Mouse (Mus musculus): ENCODE data around the gene Jsrp1. TPM values are rescaled to one million over a fixed set of nuclear protein-coding genes. Genes with fewer than 3 reads are reported as not detected.

Gene Jsrp1
- polyA plus RNA-seq, 1 experiment, result 343 TPM

DNA sequence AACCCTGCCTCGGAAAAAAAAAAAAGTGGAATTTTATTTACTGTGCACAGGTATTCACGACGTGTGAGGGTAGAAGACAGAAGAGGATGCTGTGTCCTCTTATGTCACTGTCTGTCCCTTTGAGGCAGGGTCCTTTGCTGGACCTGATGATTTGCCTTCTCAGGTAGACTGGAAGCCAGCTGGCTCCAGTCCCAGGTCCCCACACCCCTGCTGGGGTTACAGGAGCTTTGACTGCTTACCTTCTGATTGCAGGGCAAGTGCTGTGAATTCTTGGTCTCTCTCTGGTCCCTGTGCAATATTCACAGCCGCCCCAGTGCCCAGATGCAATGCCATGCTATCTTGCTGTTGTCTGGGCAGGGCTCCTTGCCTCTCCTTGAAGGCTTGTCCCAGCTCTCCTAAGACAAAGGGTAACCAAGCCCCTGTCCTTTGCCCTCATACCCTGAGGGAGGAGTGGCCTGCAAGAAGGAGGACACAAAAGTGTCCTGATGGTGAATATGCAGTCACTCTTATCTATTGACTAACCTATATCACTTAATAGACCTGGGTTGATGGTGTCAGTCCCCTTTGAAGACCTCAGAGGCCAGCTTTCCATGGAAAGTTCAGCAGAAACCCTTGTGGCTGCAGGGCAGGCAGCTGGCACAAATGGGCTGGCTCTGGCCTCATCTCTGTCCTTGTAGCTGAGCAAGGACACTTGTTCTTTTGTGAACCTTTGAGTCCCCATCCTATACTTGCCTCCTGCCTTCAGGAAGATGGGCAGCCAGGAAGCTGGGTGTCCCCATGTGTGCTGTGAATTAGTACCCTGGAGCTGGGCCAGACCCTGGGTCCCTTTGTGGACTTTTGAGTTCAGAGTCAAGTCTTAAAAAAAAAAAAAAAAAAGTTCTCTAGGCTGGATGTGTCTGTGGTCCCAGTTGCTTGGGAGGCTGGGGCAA, 52.4 kb downstream of the Jsrp1 start:
- no peak overlapping the region for H3K4me2 ChIP-seq (ENCODE audit: low read depth)
- TF ChIP-seq E2F4 (IDR thresholded peaks at IDR 0.05; ENCODE audit: insufficient read depth) (no peak), POLR2A (IDR thresholded peaks at IDR 0.05; ENCODE audit: insufficient read length, low read depth) (no peak), MYOD1 (IDR thresholded peaks at IDR 0.05; ENCODE audit: control insufficient read depth in 1 of 3, insufficient read length in 2 of 3, low read depth in 2 of 3) (no peak), CEBPB (IDR thresholded peaks at IDR 0.05; ENCODE audit: insufficient read depth, poor library complexity, severe bottlenecking) (no peak), REST (IDR thresholded peaks at IDR 0.05; ENCODE audit: insufficient read depth, insufficient read length) (no peak), MAX (IDR thresholded peaks at IDR 0.05; ENCODE audit: low read depth) (no peak), USF1 (IDR thresholded peaks at IDR 0.05; ENCODE audit: low read depth) (no peak), SRF (IDR thresholded peaks at IDR 0.05; ENCODE audit: control insufficient read depth, insufficient read length, low read depth) (no peak), MYOG (IDR thresholded peaks at IDR 0.05; ENCODE audit: control insufficient read depth in 1 of 3, insufficient read depth in 1 of 3, insufficient read length in 2 of 3, low read depth in 2 of 3) (peak in 1 of 3 experiments; percentile 33)
- H3K36me3 ChIP-seq (ENCODE audit: control insufficient read depth, insufficient read depth), result no peaks in the 10 kb centered on the region
- no peak overlapping the region for H3ac ChIP-seq (ENCODE audit: control insufficient read depth, insufficient read length)
- no peak overlapping the region for H3K4me3 ChIP-seq
- H3K27me3 ChIP-seq (ENCODE audit: control insufficient read depth, insufficient read depth, insufficient read length), result no peaks in the 10 kb centered on the region
- peaks cover 95% of the 10 kb centered on the region for H3K79me2 ChIP-seq (ENCODE audit: control insufficient read depth, insufficient read depth)

DNA sequence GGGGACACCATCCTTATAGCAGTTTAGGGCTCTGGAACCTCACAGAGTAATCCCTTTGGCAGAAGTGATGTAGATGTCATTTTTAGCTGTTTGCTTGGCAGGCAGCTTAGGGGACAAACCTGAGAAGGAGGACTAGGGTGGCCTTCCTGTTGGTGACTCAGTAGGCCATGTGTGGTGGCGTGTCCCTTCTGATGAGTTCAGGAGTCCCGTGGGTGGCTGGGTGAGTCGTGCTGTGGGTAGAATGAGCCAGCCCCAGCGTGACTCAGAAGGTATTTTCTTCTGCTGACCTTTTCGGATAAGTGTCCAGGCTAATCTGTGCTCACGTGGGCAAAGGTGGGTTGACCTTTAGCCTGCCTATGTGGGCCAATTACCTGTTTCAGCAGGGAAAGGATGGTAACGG, 54.6 kb downstream of the Jsrp1 start:
- TF ChIP-seq MYOG (IDR thresholded peaks at IDR 0.05; ENCODE audit: control insufficient read depth in 1 of 3, insufficient read depth in 1 of 3, insufficient read length in 2 of 3, low read depth in 2 of 3) (no peak), MYOD1 (IDR thresholded peaks at IDR 0.05; ENCODE audit: control insufficient read depth in 1 of 3, insufficient read length in 2 of 3, low read depth in 2 of 3) (peak in 1 of 3 experiments; percentile 43), POLR2A (IDR thresholded peaks at IDR 0.05; ENCODE audit: insufficient read length, low read depth) (no peak), USF1 (IDR thresholded peaks at IDR 0.05; ENCODE audit: low read depth) (peak; percentile 67)
- Histone ChIP-seq H3K4me3 (no peak overlapping the region), H3ac (ENCODE audit: control insufficient read depth, insufficient read length) (no peak overlapping the region), H3K79me2 (ENCODE audit: control insufficient read depth, insufficient read depth) (peaks cover 82% of the 10 kb centered on the region), H3K27me3 (ENCODE audit: control insufficient read depth, insufficient read depth, insufficient read length) (no peaks in the 10 kb centered on the region), H3K4me2 (ENCODE audit: low read depth) (peak overlapping the region; percentile 82), H3K36me3 (ENCODE audit: control insufficient read depth, insufficient read depth) (no peaks in the 10 kb centered on the region)

Other genes with a start within 250 kb of the Jsrp1 start
- gene Klf16, start 236.2 kb downstream of the Jsrp1 start, polyA plus RNA-seq (2012; fragmentation: generic; extraction: Trizol), result 16.0 TPM
- 111 TPM for gene Abhd17a, start 223.2 kb downstream of the Jsrp1 start, polyA plus RNA-seq (2012; fragmentation: generic; extraction: Trizol)
- gene Scamp4, start 210.6 kb downstream of the Jsrp1 start, polyA plus RNA-seq (2012; fragmentation: generic; extraction: Trizol), result 141 TPM
- gene Adat3, start 210.6 kb downstream of the Jsrp1 start, polyA plus RNA-seq (2012; fragmentation: generic; extraction: Trizol), result 5.7 TPM
- gene Gm49322, start 207.5 kb downstream of the Jsrp1 start, polyA plus RNA-seq (2012; fragmentation: generic; extraction: Trizol), result 1.0 TPM
- 178 TPM for gene Csnk1g2, start 190.7 kb downstream of the Jsrp1 start, polyA plus RNA-seq (2012; fragmentation: generic; extraction: Trizol)
- 55.9 TPM for gene Btbd2, start 156.4 kb downstream of the Jsrp1 start, polyA plus RNA-seq (2012; fragmentation: generic; extraction: Trizol)
- 119 TPM for gene Mknk2, start 135.4 kb downstream of the Jsrp1 start, polyA plus RNA-seq (2012; fragmentation: generic; extraction: Trizol)
- 25.1 TPM for gene Mob3a, start 111.5 kb downstream of the Jsrp1 start, polyA plus RNA-seq (2012; fragmentation: generic; extraction: Trizol)
- gene Izumo4, start 111.3 kb downstream of the Jsrp1 start, polyA plus RNA-seq (2012; fragmentation: generic; extraction: Trizol), result 1.9 TPM
- 68.0 TPM for gene Ap3d1, start 71.2 kb downstream of the Jsrp1 start, polyA plus RNA-seq (2012; fragmentation: generic; extraction: Trizol)
- gene Dot1l, start 58.3 kb downstream of the Jsrp1 start, polyA plus RNA-seq (2012; fragmentation: generic; extraction: Trizol), result 20.6 TPM
- gene Sf3a2, start 15.3 kb downstream of the Jsrp1 start, polyA plus RNA-seq (2012; fragmentation: generic; extraction: Trizol), result 93.1 TPM
- gene Plekhj1, start 14.9 kb downstream of the Jsrp1 start, polyA plus RNA-seq (2012; fragmentation: generic; extraction: Trizol), result 69.6 TPM
- gene Amh, start 8.3 kb downstream of the Jsrp1 start, polyA plus RNA-seq (2012; fragmentation: generic; extraction: Trizol), result 0.76 TPM
- 1,349 TPM for gene Oaz1, start 13.2 kb upstream of the Jsrp1 start, polyA plus RNA-seq (2012; fragmentation: generic; extraction: Trizol)
- 0.05 TPM for gene Lingo3, start 30.5 kb upstream of the Jsrp1 start, polyA plus RNA-seq (2012; fragmentation: generic; extraction: Trizol)
- gene Lsm7, start 41.7 kb upstream of the Jsrp1 start, polyA plus RNA-seq (2012; fragmentation: generic; extraction: Trizol), result 150 TPM
- 31.0 TPM for gene Sppl2b, start 41.8 kb upstream of the Jsrp1 start, polyA plus RNA-seq (2012; fragmentation: generic; extraction: Trizol)
- 0.05 TPM for gene Tmprss9, start 58.4 kb upstream of the Jsrp1 start, polyA plus RNA-seq (2012; fragmentation: generic; extraction: Trizol)
- gene Timm13, start 87.5 kb upstream of the Jsrp1 start, polyA plus RNA-seq (2012; fragmentation: generic; extraction: Trizol), result 225 TPM
- 65.2 TPM for gene Lmnb2, start 104.7 kb upstream of the Jsrp1 start, polyA plus RNA-seq (2012; fragmentation: generic; extraction: Trizol)
- 52.2 TPM for gene Gadd45b, start 116.6 kb upstream of the Jsrp1 start, polyA plus RNA-seq (2012; fragmentation: generic; extraction: Trizol)
- 0.47 TPM for gene Gng7, start 201.4 kb upstream of the Jsrp1 start, polyA plus RNA-seq (2012; fragmentation: generic; extraction: Trizol)
- gene Diras1, start 212.2 kb upstream of the Jsrp1 start, polyA plus RNA-seq (2012; fragmentation: generic; extraction: Trizol), result 0.42 TPM
- 21.8 TPM for gene Slc39a3, start 223.9 kb upstream of the Jsrp1 start, polyA plus RNA-seq (2012; fragmentation: generic; extraction: Trizol)
- 192 TPM for gene Sgta, start 246.7 kb upstream of the Jsrp1 start, polyA plus RNA-seq (2012; fragmentation: generic; extraction: Trizol)

Data from myocyte (in vitro differentiated cells).